Mouse (Mus musculus): ENCODE measurements around the gene Bach2. TPM values are rescaled to one million over a fixed set of nuclear protein-coding genes. Genes with fewer than 3 reads are reported as not detected.

Bach2 gene
- 35.8 and 37.3 TPM in 2 replicates for polyA plus RNA-seq (2016; fragmentation: Nextera tagmentation; extraction: Ambion mirVana)

- Histone ChIP-seq H3K9me3 (no peaks in the 10 kb centered on the region), H3K4me1 (peaks cover 39% of the 10 kb centered on the region), H3K27me3 (replicated peaks) (no peaks in the 10 kb centered on the region), H3K4me2 (replicated peaks) (peak within 1 kb of the TSS; percentile 86), H3K9ac (peak within 1 kb of the TSS; percentile 97), H3K4me3 (peak within 1 kb of the TSS; percentile 93), H3K27ac (peak within 1 kb of the TSS; percentile 99), H3K36me3 (no peaks in the 10 kb centered on the region)
- peak; percentile 85 for ATAC-seq (ENCODE audit: low FRiP score, low read depth)
- WGBS: 0% methylated on average over 67 of the region's 69 CpGs
Measured at GRCm38 (mm10) chr4:32238366-32238854, at the start of gene Bach2. Gene Bach2 (plus strand): TSS chr4:32238804.

GRCm38 (mm10) chr4:32189416-32190036 is 49.1 kb upstream of the Bach2 start:
- Histone ChIP-seq H3K27ac (no peak overlapping the region), H3K4me3 (no peak overlapping the region), H3K9me3 (no peaks in the 10 kb centered on the region), H3K9ac (no peak overlapping the region), H3K36me3 (no peaks in the 10 kb centered on the region), H3K27me3 (replicated peaks) (no peaks in the 10 kb centered on the region), H3K4me2 (replicated peaks) (no peak overlapping the region), H3K4me1 (no peaks in the 10 kb centered on the region)
- 78% methylated on average over 4 of the region's 4 CpGs for WGBS
- ATAC-seq (ENCODE audit: low FRiP score, low read depth): no peak

- ATAC-seq (ENCODE audit: low FRiP score, low read depth): no peak
Measured at GRCm38 (mm10) chr4:32190506-32190905, 48.1 kb upstream of the Bach2 start.

GRCm38 (mm10) chr4:32195945-32196921 is 42.4 kb upstream of the Bach2 start:
- Histone ChIP-seq H3K4me2 (replicated peaks) (peak overlapping the region; percentile 6; the same call in 1 of the 2 replicates), H3K27me3 (replicated peaks) (no peaks in the 10 kb centered on the region), H3K27ac (peak overlapping the region; percentile 6; the same call in 1 of the 2 replicates), H3K4me3 (no peak overlapping the region), H3K9me3 (no peaks in the 10 kb centered on the region), H3K36me3 (no peaks in the 10 kb centered on the region), H3K9ac (no peak overlapping the region), H3K4me1 (peaks cover 15% of the 10 kb centered on the region)
- peak; percentile 53; the same call in 1 of the 2 replicates for ATAC-seq (ENCODE audit: low FRiP score, low read depth)
- WGBS: 31% methylated on average over 9 of the region's 9 CpGs

More at GRCm38 (mm10) chr4:32190506-32190905, 48.1 kb upstream of the Bach2 start:
- Histone ChIP-seq H3K27ac (no peak overlapping the region), H3K36me3 (no peaks in the 10 kb centered on the region), H3K4me1 (0 out of 2 replicates have a peak, but pooled peaks cover 2% of the 10 kb centered on the region), H3K27me3 (replicated peaks) (no peaks in the 10 kb centered on the region), H3K9me3 (no peaks in the 10 kb centered on the region), H3K9ac (no peak overlapping the region), H3K4me3 (no peak overlapping the region), H3K4me2 (replicated peaks) (no peak overlapping the region)
- 86% methylated on average over 8 of the region's 8 CpGs for WGBS

GRCm38 (mm10) chr4:32198031-32198430 is 40.6 kb upstream of the Bach2 start:
- Histone ChIP-seq H3K9ac (no peak overlapping the region), H3K4me1 (peaks cover 15% of the 10 kb centered on the region), H3K4me2 (replicated peaks) (no peak overlapping the region), H3K27ac (no peak overlapping the region), H3K36me3 (no peaks in the 10 kb centered on the region), H3K27me3 (replicated peaks) (no peaks in the 10 kb centered on the region), H3K9me3 (no peaks in the 10 kb centered on the region), H3K4me3 (no peak overlapping the region)
- WGBS: 100% methylated on average over 1 of the region's 1 CpGs
- ATAC-seq (ENCODE audit: low FRiP score, low read depth): no peak

GRCm38 (mm10) chr4:32198589-32198988 is 40.0 kb upstream of the Bach2 start:
- Histone ChIP-seq H3K4me2 (replicated peaks) (no peak overlapping the region), H3K27ac (no peak overlapping the region), H3K4me1 (peaks cover 15% of the 10 kb centered on the region), H3K36me3 (no peaks in the 10 kb centered on the region), H3K4me3 (no peak overlapping the region), H3K9ac (no peak overlapping the region), H3K9me3 (no peaks in the 10 kb centered on the region), H3K27me3 (replicated peaks) (no peaks in the 10 kb centered on the region)
- ATAC-seq (ENCODE audit: low FRiP score, low read depth): no peak
- WGBS: 90% methylated on average over 7 of the region's 7 CpGs

- no peak overlapping the region for H3K4me2 ChIP-seq (replicated peaks)
- no peak for ATAC-seq (ENCODE audit: low FRiP score, low read depth)
- H3K4me1 ChIP-seq: peaks cover 15% of the 10 kb centered on the region
- H3K36me3 ChIP-seq: no peaks in the 10 kb centered on the region
- H3K27ac ChIP-seq: no peak overlapping the region
- H3K27me3 ChIP-seq (replicated peaks): no peaks in the 10 kb centered on the region
- no peak overlapping the region for H3K9ac ChIP-seq
- H3K4me3 ChIP-seq: no peak overlapping the region
- 89% methylated on average over 7 of the region's 7 CpGs for WGBS
- H3K9me3 ChIP-seq: no peaks in the 10 kb centered on the region
Measured at GRCm38 (mm10) chr4:32199156-32199555, 39.4 kb upstream of the Bach2 start.

GRCm38 (mm10) chr4:32201114-32201513 is 37.5 kb upstream of the Bach2 start:
- H3K27ac ChIP-seq: no peak overlapping the region
- H3K4me3 ChIP-seq: no peak overlapping the region
- H3K9me3 ChIP-seq: no peaks in the 10 kb centered on the region
- H3K27me3 ChIP-seq (replicated peaks): no peaks in the 10 kb centered on the region
- WGBS: 90% methylated on average over 8 of the region's 8 CpGs
- no peaks in the 10 kb centered on the region for H3K36me3 ChIP-seq
- H3K4me2 ChIP-seq (replicated peaks): no peak overlapping the region
- H3K9ac ChIP-seq: no peak overlapping the region
- no peak for ATAC-seq (ENCODE audit: low FRiP score, low read depth)
- peaks cover 7% of the 10 kb centered on the region for H3K4me1 ChIP-seq

- Histone ChIP-seq H3K36me3 (no peaks in the 10 kb centered on the region), H3K4me2 (replicated peaks) (no peak overlapping the region), H3K9me3 (no peaks in the 10 kb centered on the region), H3K4me1 (no peaks in the 10 kb centered on the region), H3K27ac (no peak overlapping the region), H3K4me3 (no peak overlapping the region), H3K27me3 (replicated peaks) (no peaks in the 10 kb centered on the region), H3K9ac (no peak overlapping the region)
- 96% methylated on average over 5 of the region's 5 CpGs for WGBS
- ATAC-seq (ENCODE audit: low FRiP score, low read depth): no peak
Measured at GRCm38 (mm10) chr4:32202362-32202761, 36.2 kb upstream of the Bach2 start.

- no peak overlapping the region for H3K4me3 ChIP-seq
- H3K4me2 ChIP-seq (replicated peaks): no peak overlapping the region
- ATAC-seq (ENCODE audit: low FRiP score, low read depth): no peak
- no peaks in the 10 kb centered on the region for H3K36me3 ChIP-seq
- WGBS: 92% methylated on average over 4 of the region's 4 CpGs
- no peak overlapping the region for H3K9ac ChIP-seq
- no peaks in the 10 kb centered on the region for H3K4me1 ChIP-seq
- H3K27ac ChIP-seq: no peak overlapping the region
- H3K9me3 ChIP-seq: no peaks in the 10 kb centered on the region
- H3K27me3 ChIP-seq (replicated peaks): no peaks in the 10 kb centered on the region
Measured at GRCm38 (mm10) chr4:32204819-32205218, 33.8 kb upstream of the Bach2 start.

GRCm38 (mm10) chr4:32205825-32206224 is 32.8 kb upstream of the Bach2 start:
- Histone ChIP-seq H3K4me2 (replicated peaks) (no peak overlapping the region), H3K36me3 (no peaks in the 10 kb centered on the region), H3K9ac (no peak overlapping the region), H3K9me3 (no peaks in the 10 kb centered on the region), H3K27ac (no peak overlapping the region), H3K4me3 (no peak overlapping the region), H3K27me3 (replicated peaks) (no peaks in the 10 kb centered on the region), H3K4me1 (peaks cover 3% of the 10 kb centered on the region; the same call in 1 of the 2 replicates)
- ATAC-seq (ENCODE audit: low FRiP score, low read depth): no peak
- WGBS: 75% methylated on average over 2 of the region's 2 CpGs

GRCm38 (mm10) chr4:32209995-32210394 is 28.6 kb upstream of the Bach2 start:
- no peak overlapping the region for H3K4me2 ChIP-seq (replicated peaks)
- H3K9me3 ChIP-seq: no peaks in the 10 kb centered on the region
- no peak overlapping the region for H3K9ac ChIP-seq
- no peaks in the 10 kb centered on the region for H3K27me3 ChIP-seq (replicated peaks)
- ATAC-seq (ENCODE audit: low FRiP score, low read depth): no peak
- H3K4me1 ChIP-seq: peaks cover 4% of the 10 kb centered on the region; the same call in 1 of the 2 replicates
- WGBS: 93% methylated on average over 2 of the region's 2 CpGs
- H3K36me3 ChIP-seq: no peaks in the 10 kb centered on the region
- H3K4me3 ChIP-seq: no peak overlapping the region
- H3K27ac ChIP-seq: no peak overlapping the region
